Mouse (Mus musculus): ENCODE measurements around the gene Cdyl. TPM values are rescaled to one million over a fixed set of nuclear protein-coding genes. Genes with fewer than 3 reads are reported as not detected.

The Cdyl gene
- polyA plus RNA-seq, 1 experiment from 2014 or later: 6.4 TPM

GRCm38 (mm10) chr13:35796352-35796751 is 136.7 kb downstream of the Cdyl start:
- Histone ChIP-seq H3K4me2 (ENCODE audit: low read depth, low read length) (peak overlapping the region; percentile 36), H3K4me3 (ENCODE audit: low read length) (no peak overlapping the region), H3K9ac (ENCODE audit: low read length) (0 out of 2 replicates have a peak overlapping the region, but pooled peaks have one; percentile 0), H3K4me1 (ENCODE audit: control insufficient read depth, insufficient read depth, low read length) (peaks cover 71% of the 10 kb centered on the region), H3K27me3 (ENCODE audit: control insufficient read depth, insufficient read depth, low read length) (no peaks in the 10 kb centered on the region), H3K36me3 (ENCODE audit: control insufficient read depth, insufficient read depth) (no peaks in the 10 kb centered on the region), H3K9me3 (replicated peaks; ENCODE audit: control insufficient read depth, low read length) (no peaks in the 10 kb centered on the region), H3K27ac (ENCODE audit: low read length) (peak overlapping the region; percentile 83)
- WGBS: 14% methylated on average over 4 of the region's 4 CpGs
- ATAC-seq (replicated peaks; ENCODE audit: extremely low read depth, insufficient read depth, low FRiP score): peak; percentile 66

- Histone ChIP-seq H3K27me3 (ENCODE audit: control insufficient read depth, insufficient read depth, low read length) (no peaks in the 10 kb centered on the region), H3K9me3 (replicated peaks; ENCODE audit: control insufficient read depth, low read length) (no peaks in the 10 kb centered on the region; the same call in 1 of the 2 replicates), H3K4me1 (ENCODE audit: control insufficient read depth, insufficient read depth, low read length) (peaks cover 62% of the 10 kb centered on the region), H3K4me3 (ENCODE audit: low read length) (no peak overlapping the region), H3K4me2 (ENCODE audit: low read depth, low read length) (peak overlapping the region; percentile 28), H3K27ac (ENCODE audit: low read length) (peak overlapping the region; percentile 83), H3K9ac (ENCODE audit: low read length) (peak overlapping the region; percentile 41; the same call in 1 of the 2 replicates), H3K36me3 (ENCODE audit: control insufficient read depth, insufficient read depth) (peaks cover 4% of the 10 kb centered on the region; the same call in 1 of the 2 replicates)
- WGBS: 61% methylated on average over 13 of the region's 13 CpGs
- ATAC-seq (replicated peaks; ENCODE audit: extremely low read depth, insufficient read depth, low FRiP score): no peak
Observed at GRCm38 (mm10) chr13:35797811-35798522, 138.3 kb downstream of the Cdyl start.

GRCm38 (mm10) chr13:35798645-35799044 is 139.0 kb downstream of the Cdyl start:
- ATAC-seq (replicated peaks; ENCODE audit: extremely low read depth, insufficient read depth, low FRiP score): no peak
- peak overlapping the region; percentile 83 for H3K27ac ChIP-seq (ENCODE audit: low read length)
- no peaks in the 10 kb centered on the region for H3K27me3 ChIP-seq (ENCODE audit: control insufficient read depth, insufficient read depth, low read length)
- H3K36me3 ChIP-seq (ENCODE audit: control insufficient read depth, insufficient read depth): peaks cover 4% of the 10 kb centered on the region; the same call in 1 of the 2 replicates
- H3K4me2 ChIP-seq (ENCODE audit: low read depth, low read length): 0 out of 2 replicates have a peak overlapping the region, but pooled peaks have one; percentile 28
- no peak overlapping the region for H3K4me3 ChIP-seq (ENCODE audit: low read length)
- H3K9me3 ChIP-seq (replicated peaks; ENCODE audit: control insufficient read depth, low read length): no peaks in the 10 kb centered on the region; the same call in 1 of the 2 replicates
- peaks cover 58% of the 10 kb centered on the region for H3K4me1 ChIP-seq (ENCODE audit: control insufficient read depth, insufficient read depth, low read length)
- WGBS: 43% methylated on average over 9 of the region's 9 CpGs
- no peak overlapping the region for H3K9ac ChIP-seq (ENCODE audit: low read length)

DNA sequence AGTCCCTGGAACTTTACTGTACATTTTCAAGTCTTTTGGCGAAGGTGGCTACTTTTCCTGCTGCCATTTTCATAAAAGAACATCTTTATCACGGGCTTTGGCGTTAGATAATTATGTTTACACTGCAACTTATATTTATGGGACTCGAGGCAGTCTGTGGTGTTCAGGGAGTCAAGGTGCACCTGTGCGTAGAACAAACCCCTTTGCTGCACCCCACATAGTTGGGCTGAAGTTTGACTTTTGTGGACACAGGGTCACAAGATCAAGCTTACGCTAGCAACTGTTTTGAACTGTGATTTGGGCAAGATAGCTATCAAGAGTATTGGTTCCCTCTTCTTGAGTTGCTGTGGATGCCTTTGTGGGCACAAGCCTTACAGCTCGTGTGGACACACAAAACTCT is 140.6 kb downstream of the Cdyl start:
- WGBS: 77% methylated on average over 7 of the region's 7 CpGs

DNA sequence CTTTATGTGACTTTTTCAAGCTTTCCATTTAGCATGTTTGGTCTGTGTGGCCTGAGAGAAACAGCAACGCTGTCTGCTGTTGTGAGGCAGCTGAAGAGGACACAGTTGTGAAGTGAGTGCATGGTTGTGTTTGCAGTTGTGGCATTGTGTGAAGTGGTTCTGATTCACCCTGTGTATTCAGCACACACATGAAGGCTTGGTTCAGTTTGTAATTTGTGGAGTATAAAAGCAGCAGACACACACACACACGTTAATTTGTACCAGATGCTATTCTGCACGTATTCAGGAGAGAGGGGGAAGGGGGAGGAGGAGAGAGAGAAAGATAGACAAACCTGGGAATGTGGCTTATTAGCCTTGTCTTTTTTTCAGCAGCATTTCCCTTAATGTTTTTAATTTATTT is 146.1 kb downstream of the Cdyl start:
- ATAC-seq (replicated peaks; ENCODE audit: extremely low read depth, insufficient read depth, low FRiP score): no peak
- H3K36me3 ChIP-seq (ENCODE audit: control insufficient read depth, insufficient read depth): peaks cover 4% of the 10 kb centered on the region; the same call in 1 of the 2 replicates
- no peaks in the 10 kb centered on the region; the same call in 1 of the 2 replicates for H3K9me3 ChIP-seq (replicated peaks; ENCODE audit: control insufficient read depth, low read length)
- H3K27ac ChIP-seq (ENCODE audit: low read length): no peak overlapping the region
- H3K4me2 ChIP-seq (ENCODE audit: low read depth, low read length): no peak overlapping the region
- WGBS: 59% methylated on average over 3 of the region's 3 CpGs
- H3K4me3 ChIP-seq (ENCODE audit: low read length): no peak overlapping the region
- no peak overlapping the region for H3K9ac ChIP-seq (ENCODE audit: low read length)
- peaks cover 25% of the 10 kb centered on the region for H3K4me1 ChIP-seq (ENCODE audit: control insufficient read depth, insufficient read depth, low read length)
- H3K27me3 ChIP-seq (ENCODE audit: control insufficient read depth, insufficient read depth, low read length): no peaks in the 10 kb centered on the region

More for the DNA sequence above, 140.6 kb downstream of the Cdyl start:
- Histone ChIP-seq H3K4me3 (ENCODE audit: low read length) (no peak overlapping the region), H3K27ac (ENCODE audit: low read length) (no peak overlapping the region), H3K9me3 (replicated peaks; ENCODE audit: control insufficient read depth, low read length) (no peaks in the 10 kb centered on the region; the same call in 1 of the 2 replicates), H3K27me3 (ENCODE audit: control insufficient read depth, insufficient read depth, low read length) (no peaks in the 10 kb centered on the region), H3K9ac (ENCODE audit: low read length) (no peak overlapping the region), H3K36me3 (ENCODE audit: control insufficient read depth, insufficient read depth) (peaks cover 4% of the 10 kb centered on the region; the same call in 1 of the 2 replicates), H3K4me2 (ENCODE audit: low read depth, low read length) (no peak overlapping the region), H3K4me1 (ENCODE audit: control insufficient read depth, insufficient read depth, low read length) (peaks cover 43% of the 10 kb centered on the region)
- no peak for ATAC-seq (replicated peaks; ENCODE audit: extremely low read depth, insufficient read depth, low FRiP score)

DNA sequence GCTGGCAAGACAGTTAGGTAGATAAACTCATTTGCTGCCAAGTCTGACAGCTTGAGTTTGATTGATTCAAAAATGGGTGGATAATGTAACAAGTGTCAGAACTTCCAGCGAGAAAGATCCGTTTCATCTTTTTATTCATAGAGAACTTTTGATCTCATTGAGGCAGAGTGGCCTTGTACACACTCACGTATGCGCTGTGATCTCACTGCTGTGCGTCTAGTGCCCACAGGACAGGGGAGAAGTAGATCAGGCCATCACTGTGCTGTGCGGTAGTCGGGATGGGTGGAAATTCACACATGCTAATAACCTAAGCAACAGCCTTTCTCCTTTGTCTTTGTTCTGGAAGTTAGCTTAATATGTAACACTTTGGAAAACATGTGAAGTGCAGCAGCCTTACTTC is 146.5 kb downstream of the Cdyl start:
- ATAC-seq (replicated peaks; ENCODE audit: extremely low read depth, insufficient read depth, low FRiP score): no peak
- Histone ChIP-seq H3K4me3 (ENCODE audit: low read length) (no peak overlapping the region), H3K9me3 (replicated peaks; ENCODE audit: control insufficient read depth, low read length) (no peaks in the 10 kb centered on the region; the same call in 1 of the 2 replicates), H3K9ac (ENCODE audit: low read length) (no peak overlapping the region), H3K27me3 (ENCODE audit: control insufficient read depth, insufficient read depth, low read length) (no peaks in the 10 kb centered on the region), H3K27ac (ENCODE audit: low read length) (no peak overlapping the region), H3K4me1 (ENCODE audit: control insufficient read depth, insufficient read depth, low read length) (peaks cover 27% of the 10 kb centered on the region), H3K4me2 (ENCODE audit: low read depth, low read length) (no peak overlapping the region), H3K36me3 (ENCODE audit: control insufficient read depth, insufficient read depth) (peaks cover 4% of the 10 kb centered on the region; the same call in 1 of the 2 replicates)
- 80% methylated on average over 7 of the region's 7 CpGs for WGBS

DNA sequence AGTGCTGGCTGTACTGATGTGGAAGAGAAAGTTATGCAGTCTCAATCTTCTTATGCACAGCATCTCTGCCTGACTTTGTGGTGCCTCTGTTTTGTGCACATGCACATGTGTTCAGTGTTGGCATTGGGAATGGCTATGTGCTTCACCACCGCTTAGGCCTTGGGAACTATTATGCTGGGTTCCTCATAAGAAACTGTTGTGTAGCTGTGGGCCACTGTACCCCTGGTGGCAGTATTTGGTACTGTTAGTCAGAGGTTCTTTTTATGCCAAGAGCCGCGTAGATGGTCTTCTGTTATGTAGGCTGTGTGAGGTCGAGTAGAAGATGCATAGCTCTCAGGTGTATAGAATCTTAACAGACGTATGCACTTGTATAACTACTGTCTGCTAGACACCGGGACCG is 147.4 kb downstream of the Cdyl start:
- Histone ChIP-seq H3K4me2 (ENCODE audit: low read depth, low read length) (no peak overlapping the region), H3K9me3 (replicated peaks; ENCODE audit: control insufficient read depth, low read length) (no peaks in the 10 kb centered on the region; the same call in 1 of the 2 replicates), H3K4me3 (ENCODE audit: low read length) (no peak overlapping the region), H3K27me3 (ENCODE audit: control insufficient read depth, insufficient read depth, low read length) (no peaks in the 10 kb centered on the region), H3K9ac (ENCODE audit: low read length) (no peak overlapping the region), H3K36me3 (ENCODE audit: control insufficient read depth, insufficient read depth) (peaks cover 4% of the 10 kb centered on the region; the same call in 1 of the 2 replicates), H3K4me1 (ENCODE audit: control insufficient read depth, insufficient read depth, low read length) (peaks cover 35% of the 10 kb centered on the region), H3K27ac (ENCODE audit: low read length) (no peak overlapping the region)
- 92% methylated on average over 7 of the region's 7 CpGs for WGBS
- no peak for ATAC-seq (replicated peaks; ENCODE audit: extremely low read depth, insufficient read depth, low FRiP score)

DNA sequence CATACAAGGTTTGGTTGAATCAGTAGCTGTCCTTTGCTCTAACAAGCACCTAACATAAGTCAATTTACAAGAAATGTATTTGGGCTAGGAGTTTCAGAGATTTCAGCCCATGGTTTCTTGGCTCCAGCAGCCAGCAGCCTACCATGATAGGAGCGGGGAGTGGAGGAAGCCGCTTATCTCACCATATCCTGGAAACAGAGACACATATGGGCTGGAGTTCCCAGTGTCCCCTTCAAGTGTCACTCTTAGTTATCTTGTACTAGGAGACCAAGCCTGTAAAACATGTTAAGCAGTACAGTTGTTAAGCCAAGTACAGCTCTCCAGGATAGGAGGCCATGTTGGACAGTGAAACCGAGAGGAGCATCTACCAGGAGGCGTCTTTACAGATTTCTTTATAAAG is 147.9 kb downstream of the Cdyl start:
- no peak overlapping the region for H3K4me3 ChIP-seq (ENCODE audit: low read length)
- no peaks in the 10 kb centered on the region for H3K27me3 ChIP-seq (ENCODE audit: control insufficient read depth, insufficient read depth, low read length)
- H3K27ac ChIP-seq (ENCODE audit: low read length): no peak overlapping the region
- no peaks in the 10 kb centered on the region; the same call in 1 of the 2 replicates for H3K36me3 ChIP-seq (ENCODE audit: control insufficient read depth, insufficient read depth)
- H3K4me2 ChIP-seq (ENCODE audit: low read depth, low read length): no peak overlapping the region
- no peak overlapping the region for H3K9ac ChIP-seq (ENCODE audit: low read length)
- H3K4me1 ChIP-seq (ENCODE audit: control insufficient read depth, insufficient read depth, low read length): peaks cover 40% of the 10 kb centered on the region
- H3K9me3 ChIP-seq (replicated peaks; ENCODE audit: control insufficient read depth, low read length): no peaks in the 10 kb centered on the region; the same call in 1 of the 2 replicates
- ATAC-seq (replicated peaks; ENCODE audit: extremely low read depth, insufficient read depth, low FRiP score): peak; percentile 37; the same call in 1 of the 2 replicates
- WGBS: 50% methylated on average over 4 of the region's 4 CpGs

DNA sequence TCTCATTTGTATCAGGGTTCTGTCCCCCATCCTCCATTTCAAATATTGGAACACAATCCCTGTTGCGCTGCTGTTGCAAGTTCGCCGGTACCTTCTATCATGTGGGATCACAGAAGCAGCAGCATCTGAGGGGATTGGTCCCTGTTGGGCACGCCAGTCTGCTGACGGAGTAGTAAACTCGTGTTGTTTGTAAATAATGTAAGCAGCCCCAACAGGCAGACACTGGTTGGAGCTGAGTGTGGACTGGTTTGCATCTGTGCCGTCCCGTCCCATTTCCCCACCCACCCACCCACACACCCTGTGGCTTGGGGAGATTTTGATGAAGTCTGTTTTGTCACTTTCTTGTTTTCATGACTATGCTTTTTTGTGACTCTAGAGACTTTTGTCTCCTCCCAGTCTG is 148.3 kb downstream of the Cdyl start:
- H3K27me3 ChIP-seq (ENCODE audit: control insufficient read depth, insufficient read depth, low read length): no peaks in the 10 kb centered on the region
- H3K36me3 ChIP-seq (ENCODE audit: control insufficient read depth, insufficient read depth): no peaks in the 10 kb centered on the region
- peaks cover 42% of the 10 kb centered on the region for H3K4me1 ChIP-seq (ENCODE audit: control insufficient read depth, insufficient read depth, low read length)
- no peak for ATAC-seq (replicated peaks; ENCODE audit: extremely low read depth, insufficient read depth, low FRiP score)
- no peaks in the 10 kb centered on the region; the same call in 1 of the 2 replicates for H3K9me3 ChIP-seq (replicated peaks; ENCODE audit: control insufficient read depth, low read length)
- H3K4me2 ChIP-seq (ENCODE audit: low read depth, low read length): no peak overlapping the region
- 85% methylated on average over 8 of the region's 8 CpGs for WGBS
- no peak overlapping the region for H3K4me3 ChIP-seq (ENCODE audit: low read length)
- no peak overlapping the region for H3K9ac ChIP-seq (ENCODE audit: low read length)
- H3K27ac ChIP-seq (ENCODE audit: low read length): no peak overlapping the region
